Mouse (Mus musculus) liver, adult 2 months (tissue): ENCODE measurements around the gene Slc4a8. TPM values are rescaled to one million over a fixed set of nuclear protein-coding genes. Genes with fewer than 3 reads are reported as not detected.

ENCODE experiments used
- DNase-seq: peaks from one replicate; pipeline ENCODE4 v3.0.0-alpha.2; 2011; ENCODE audit warnings: low read depth, low spot score; ENCODE audit errors: extremely low read depth
- H3K27ac ChIP-seq: fragments of 200-500 bp; replicated peaks from 2 replicates; pipeline ENCODE4 v1.5.1; 2012; ENCODE audit warnings: low read depth, mild to moderate bottlenecking, control low read depth, inconsistent platforms, low read length; ENCODE audit not compliant: insufficient read depth
- H3K27me3 ChIP-seq: fragments of 200-500 bp; 2 replicates; pipeline ENCODE4 v1.6.1; 2012; ENCODE audit warnings: mild to moderate bottlenecking, moderate library complexity, low read length, inconsistent platforms; ENCODE audit not compliant: control insufficient read depth, insufficient read depth
- H3K36me3 ChIP-seq: fragments of 200-500 bp; 2 replicates; pipeline ENCODE4 v1.6.1; 2012; ENCODE audit warnings: low read length, inconsistent platforms; ENCODE audit not compliant: control insufficient read depth, insufficient read depth
- H3K4me1 ChIP-seq: fragments of 200-500 bp; 2 replicates; pipeline ENCODE4 v1.6.1; 2011; ENCODE audit warnings: low read length; ENCODE audit not compliant: control insufficient read depth, insufficient read depth
- H3K4me3 ChIP-seq: fragments of 200-500 bp; 2 replicates; pipeline ENCODE4 v1.5.1; 2011; ENCODE audit warnings: low read depth, mild to moderate bottlenecking, control low read depth, low read length, moderate library complexity; ENCODE audit not compliant: insufficient read depth
- H3K79me2 ChIP-seq: fragments of 200-500 bp; 2 replicates; pipeline ENCODE4 v1.6.1; 2012; ENCODE audit warnings: inconsistent platforms, mild to moderate bottlenecking, low read length, moderate library complexity; ENCODE audit not compliant: control insufficient read depth, insufficient read depth
- H3K9ac ChIP-seq: fragments of 200-500 bp; 2 replicates; pipeline ENCODE4 v1.6.1; 2012; ENCODE audit warnings: low read depth, mild to moderate bottlenecking, control low read depth, inconsistent platforms, low read length
- CTCF ChIP-seq: fragments of 200-500 bp; IDR thresholded peaks from 2 replicates; pipeline ENCODE4 v1.5.1; 2011; ENCODE audit warnings: low read depth, low read length, control low read depth
- POLR2A ChIP-seq: fragments of 200-500 bp; IDR thresholded peaks from 2 replicates; pipeline ENCODE4 v1.6.1; 2011; ENCODE audit warnings: low read length, control low read depth; ENCODE audit not compliant: insufficient read depth; ENCODE audit errors: extremely low read depth
- WGBS: fragments of 180-500 bp; shearing (Covaris S2); methylation state at CpG from one replicate; pipeline ENCODE4 v1.1.7; 2018; 5-methylcytosine and 5-hydroxymethylcytosine counted together
- polyA plus RNA-seq: library from polyadenylated mRNA; depleted of rRNA; stranded (reverse); fragments of >200 nt; gene quantifications from 2 replicates; pipeline ENCODE4 v1.2.3, GENCODE M21; 2012
- total RNA-seq: library from RNA; depleted of rRNA; stranded (reverse); fragments of >200 nt; gene quantifications from 2 replicates; pipeline ENCODE4 v1.2.3, GENCODE M21; 2014

Gene Slc4a8
- total and polyA plus RNA-seq, 2 experiments: 0.16 to 0.18 TPM

DNA sequence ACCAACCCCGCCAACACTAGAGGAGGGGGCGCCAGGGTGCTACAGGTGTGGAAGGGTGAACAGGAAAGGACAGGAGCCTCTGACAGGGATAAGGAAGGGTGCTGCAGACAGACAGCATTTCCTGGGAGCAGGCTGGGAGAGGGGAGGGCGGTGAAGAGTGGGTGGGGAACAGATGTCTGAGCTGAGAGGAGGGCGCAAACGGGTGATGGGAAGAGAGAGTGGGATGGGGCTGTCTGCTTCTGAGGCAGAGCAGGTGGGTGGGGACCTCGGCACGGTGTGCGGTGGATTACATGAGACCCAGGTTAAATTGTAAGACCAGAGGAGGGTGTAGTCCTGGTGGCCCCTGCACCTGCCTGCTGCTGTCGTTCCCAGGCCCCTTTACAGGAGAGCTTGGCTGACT, 68.2 kb downstream of the Slc4a8 start:
- no peak for DNase-seq
- Histone ChIP-seq H3K9ac (no peak overlapping the region), H3K4me3 (no peak overlapping the region), H3K27me3 (no peaks in the 10 kb centered on the region), H3K27ac (no peak overlapping the region), H3K79me2 (no peaks in the 10 kb centered on the region), H3K4me1 (no peaks in the 10 kb centered on the region), H3K36me3 (no peaks in the 10 kb centered on the region)
- TF ChIP-seq POLR2A (no peak), CTCF (no peak)
- WGBS: 76% methylated on average over 9 of the region's 9 CpGs

DNA sequence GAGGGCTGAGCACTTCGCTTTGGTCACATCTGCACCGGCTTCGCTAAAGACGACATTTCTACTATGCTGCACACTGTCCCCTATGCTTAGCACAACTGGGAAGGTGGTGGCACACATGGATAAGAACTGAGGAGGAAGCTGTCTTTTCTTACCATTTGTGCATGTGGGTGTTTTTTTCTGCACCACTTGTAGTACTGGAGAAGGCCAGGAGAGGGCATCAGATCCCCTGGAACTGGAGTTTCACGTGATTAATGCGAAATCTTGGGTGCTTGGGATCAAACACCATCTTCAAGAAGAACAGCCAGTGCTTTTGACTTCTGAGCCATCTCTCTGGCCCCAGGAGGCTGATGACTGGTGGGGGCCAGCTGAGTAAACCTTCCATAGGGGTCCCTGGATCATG, 69.1 kb downstream of the Slc4a8 start:
- 55% methylated on average over 6 of the region's 6 CpGs for WGBS
- H3K79me2 ChIP-seq: no peaks in the 10 kb centered on the region
- no peak overlapping the region for H3K9ac ChIP-seq
- TF ChIP-seq POLR2A (no peak), CTCF (peak; percentile 9; the same call in 1 of the 2 replicates)
- H3K4me1 ChIP-seq: no peaks in the 10 kb centered on the region
- no peak overlapping the region for H3K4me3 ChIP-seq
- peak; percentile 3 for DNase-seq
- H3K27ac ChIP-seq: no peak overlapping the region
- H3K27me3 ChIP-seq: no peaks in the 10 kb centered on the region
- H3K36me3 ChIP-seq: no peaks in the 10 kb centered on the region

DNA sequence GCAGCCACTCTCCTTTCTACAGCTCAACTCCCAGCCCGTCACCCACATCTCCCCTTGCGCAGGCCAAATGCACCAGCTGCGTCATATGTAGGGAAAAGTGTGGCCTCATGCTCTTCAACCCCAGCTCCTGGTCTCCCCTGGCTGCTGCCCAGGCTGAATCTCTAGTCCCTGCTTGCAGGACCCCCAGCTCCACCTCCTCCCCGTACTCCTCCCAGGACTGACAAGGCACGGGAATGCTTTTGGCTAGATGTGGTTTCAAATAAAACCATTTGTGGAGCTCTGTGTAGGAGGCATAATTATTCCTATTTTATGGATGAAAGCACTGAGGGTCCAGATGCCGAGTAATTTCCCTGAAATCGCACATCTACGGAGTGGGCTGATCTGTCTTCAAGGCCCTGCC, 70.6 kb downstream of the Slc4a8 start:
- no peaks in the 10 kb centered on the region for H3K4me1 ChIP-seq
- H3K27ac ChIP-seq: no peak overlapping the region
- H3K79me2 ChIP-seq: no peaks in the 10 kb centered on the region
- TF ChIP-seq POLR2A (no peak), CTCF (no peak)
- no peaks in the 10 kb centered on the region for H3K36me3 ChIP-seq
- no peak overlapping the region for H3K4me3 ChIP-seq
- H3K27me3 ChIP-seq: no peaks in the 10 kb centered on the region
- 87% methylated on average over 8 of the region's 8 CpGs for WGBS
- no peak for DNase-seq
- no peak overlapping the region for H3K9ac ChIP-seq

DNA sequence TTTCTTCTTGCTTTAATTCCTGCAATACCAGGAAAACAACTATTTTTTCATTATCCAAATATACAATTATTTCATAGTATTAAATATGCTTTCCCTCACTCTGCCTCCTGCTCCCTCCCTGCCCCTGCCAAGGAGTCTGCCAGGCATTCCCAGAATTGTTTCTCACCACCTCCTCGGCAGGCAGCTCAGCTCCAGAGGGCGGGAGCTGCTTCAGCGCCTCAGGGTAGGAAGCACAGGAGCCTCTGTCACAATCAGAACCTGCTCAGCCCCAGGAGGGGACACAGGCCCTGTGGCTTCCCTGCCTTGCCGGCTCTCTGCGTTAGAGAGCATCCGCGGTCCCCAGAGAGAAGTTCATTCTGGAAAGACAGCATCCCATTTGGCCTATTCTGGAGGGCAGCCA, 71.2 kb downstream of the Slc4a8 start:
- TF ChIP-seq CTCF: no peak
- TF ChIP-seq POLR2A: no peak
- Histone ChIP-seq H3K79me2 (no peaks in the 10 kb centered on the region), H3K27ac (no peak overlapping the region), H3K4me1 (no peaks in the 10 kb centered on the region), H3K27me3 (no peaks in the 10 kb centered on the region), H3K4me3 (no peak overlapping the region), H3K9ac (no peak overlapping the region), H3K36me3 (no peaks in the 10 kb centered on the region)
- no peak for DNase-seq
- 46% methylated on average over 7 of the region's 7 CpGs for WGBS

DNA sequence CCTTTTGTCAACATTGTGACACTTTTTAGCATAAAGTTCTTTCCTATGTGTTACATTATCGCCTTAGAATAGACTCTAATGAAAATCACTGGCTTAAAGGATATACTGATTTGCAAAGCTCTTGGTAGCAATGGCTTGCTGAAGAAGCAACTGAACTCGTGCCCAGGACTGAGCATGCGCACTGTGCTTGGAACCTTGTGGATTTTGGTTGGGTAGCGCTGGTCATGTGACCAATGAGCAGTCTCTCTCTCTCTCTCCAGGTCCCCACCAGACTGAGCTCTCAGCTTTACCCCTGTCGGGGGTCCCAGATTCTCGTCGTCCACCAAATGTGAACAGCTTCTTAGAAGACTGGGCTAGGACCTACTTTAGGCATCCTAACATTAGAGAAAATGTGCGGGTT, 75.2 kb downstream of the Slc4a8 start:
- Histone ChIP-seq H3K27ac (no peak overlapping the region), H3K27me3 (no peaks in the 10 kb centered on the region), H3K79me2 (no peaks in the 10 kb centered on the region), H3K4me1 (no peaks in the 10 kb centered on the region), H3K36me3 (no peaks in the 10 kb centered on the region), H3K9ac (no peak overlapping the region), H3K4me3 (no peak overlapping the region)
- WGBS: 76% methylated on average over 8 of the region's 8 CpGs
- no peak for TF ChIP-seq POLR2A
- TF ChIP-seq CTCF: no peak
- no peak for DNase-seq

DNA sequence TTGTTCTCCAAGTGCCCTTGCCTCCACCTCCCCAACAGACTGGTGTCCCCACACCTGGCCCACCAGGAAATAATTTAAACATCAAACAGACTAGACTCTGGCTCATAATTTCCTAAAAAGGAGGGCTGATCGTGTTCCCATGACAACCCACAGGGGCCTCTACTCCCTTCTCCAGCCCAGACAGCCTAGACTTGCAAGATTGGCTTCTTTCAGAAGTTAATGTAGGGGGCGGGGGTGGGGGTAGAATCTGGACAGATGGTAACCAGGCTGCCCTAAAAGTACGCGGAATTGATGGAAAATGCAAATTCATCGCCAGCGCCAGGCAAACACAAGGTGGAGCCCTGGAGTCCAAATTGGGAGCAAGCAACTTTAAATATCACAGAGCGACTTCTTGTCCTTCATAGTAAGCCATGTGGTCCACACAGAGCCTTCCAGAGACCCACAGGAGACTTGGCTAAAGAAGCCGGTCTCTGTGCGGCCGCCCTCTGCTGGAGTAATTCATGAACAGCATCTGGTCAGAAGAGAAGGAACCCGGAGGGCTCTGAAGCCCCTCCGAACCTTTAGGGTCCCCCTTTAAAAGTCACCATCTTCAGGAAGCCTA, 77.2 kb downstream of the Slc4a8 start:
- no peaks in the 10 kb centered on the region for H3K4me1 ChIP-seq
- H3K36me3 ChIP-seq: no peaks in the 10 kb centered on the region
- 40% methylated on average over 12 of the region's 12 CpGs for WGBS
- no peak overlapping the region for H3K9ac ChIP-seq
- H3K4me3 ChIP-seq: no peak overlapping the region
- no peaks in the 10 kb centered on the region for H3K27me3 ChIP-seq
- TF ChIP-seq CTCF (peak; percentile 51), POLR2A (no peak)
- H3K27ac ChIP-seq: no peak overlapping the region
- peak; percentile 12 for DNase-seq
- H3K79me2 ChIP-seq: no peaks in the 10 kb centered on the region
